Mouse (Mus musculus) hindbrain, embryonic 15.5 days (tissue): Measurements from ENCODE around the gene Lrp1. TPM values are rescaled to one million over a fixed set of nuclear protein-coding genes. Genes with fewer than 3 reads are reported as not detected.

Experiments used
- ATAC-seq: fragments of 200-750 bp; cut with Nextera tagmentation; 2 replicates; pipeline ENCODE4 v1.8.0; 2017; ENCODE audit warnings: low read depth, moderate number of reproducible peaks, moderate TSS enrichment; ENCODE audit not compliant: low FRiP score
- H3K27ac ChIP-seq: fragments of 300-500 bp; sonication (generic); replicated peaks from 2 replicates; pipeline ENCODE4 v1.5.1; 2015; ENCODE audit warnings: mild to moderate bottlenecking, inconsistent platforms
- H3K27me3 ChIP-seq: fragments of 300-500 bp; sonication (generic); 2 replicates; pipeline ENCODE4 v1.6.1; 2015; ENCODE audit warnings: control low read depth, inconsistent platforms
- H3K36me3 ChIP-seq: fragments of 300-500 bp; sonication (generic); 2 replicates; pipeline ENCODE4 v1.6.1; 2015; ENCODE audit warnings: control low read depth, inconsistent platforms
- H3K4me1 ChIP-seq: fragments of 300-500 bp; sonication (generic); replicated peaks from 2 replicates; pipeline ENCODE4 v1.6.1; 2015; ENCODE audit warnings: control low read depth, inconsistent platforms
- H3K4me2 ChIP-seq: fragments of 300-500 bp; sonication (generic); 2 replicates; pipeline ENCODE4 v1.6.1; 2015; ENCODE audit warnings: moderate library complexity, mild to moderate bottlenecking, inconsistent platforms
- H3K4me3 ChIP-seq: fragments of 300-500 bp; sonication (generic); 2 replicates; pipeline ENCODE4 v1.5.1; 2015; ENCODE audit warnings: mild to moderate bottlenecking, inconsistent platforms
- H3K9ac ChIP-seq: fragments of 300-500 bp; sonication (generic); 2 replicates; pipeline ENCODE4 v1.6.1; 2015; ENCODE audit warnings: inconsistent platforms
- H3K9me3 ChIP-seq: fragments of 300-500 bp; sonication (generic); 2 replicates; pipeline ENCODE4 v1.6.1; 2016; ENCODE audit warnings: control low read depth, inconsistent platforms
- WGBS: fragments of 180-500 bp; shearing (Covaris S2); methylation state at CpG from one replicate; pipeline ENCODE4 v1.1.7; 2015; 5-methylcytosine and 5-hydroxymethylcytosine counted together
- polyA plus RNA-seq: library from polyadenylated mRNA; unstranded; fragments of >200 nt; fragmentation: Nextera tagmentation; extraction: Ambion mirVana; gene quantifications from 2 replicates; pipeline ENCODE4 v1.2.1, GENCODE M21; 2015

Lrp1 gene
- polyA plus RNA-seq, 1 experiment from 2014 or later = 114 TPM

DNA sequence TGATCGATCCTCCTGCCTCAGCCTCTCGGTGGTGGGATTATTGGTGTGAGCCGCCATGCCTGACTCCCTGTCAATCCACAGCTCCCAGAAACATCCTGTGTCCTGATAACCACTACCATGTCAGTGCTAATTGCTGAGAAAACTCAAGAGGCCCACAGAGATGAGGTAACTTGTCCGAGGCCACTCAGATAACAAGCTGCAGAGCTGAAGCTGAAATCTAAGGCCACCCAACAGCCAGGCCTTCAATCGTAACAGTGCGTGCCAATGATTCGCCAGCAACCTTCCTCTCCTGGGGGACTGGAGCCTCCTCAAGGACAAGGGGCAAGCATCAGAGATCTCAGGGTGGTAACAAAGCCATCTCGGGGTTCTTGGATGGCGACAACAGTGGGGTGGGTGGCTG lies 39.7 kb downstream of the Lrp1 start:
- Histone ChIP-seq H3K9me3 (no peaks in the 10 kb centered on the region), H3K27me3 (no peaks in the 10 kb centered on the region), H3K4me3 (no peak overlapping the region), H3K9ac (no peak overlapping the region), H3K4me2 (no peak overlapping the region), H3K36me3 (peaks cover 92% of the 10 kb centered on the region), H3K27ac (no peak overlapping the region), H3K4me1 (no peaks in the 10 kb centered on the region)
- ATAC-seq = no peak
- 95% methylated on average over 9 of the region's 9 CpGs for WGBS

DNA sequence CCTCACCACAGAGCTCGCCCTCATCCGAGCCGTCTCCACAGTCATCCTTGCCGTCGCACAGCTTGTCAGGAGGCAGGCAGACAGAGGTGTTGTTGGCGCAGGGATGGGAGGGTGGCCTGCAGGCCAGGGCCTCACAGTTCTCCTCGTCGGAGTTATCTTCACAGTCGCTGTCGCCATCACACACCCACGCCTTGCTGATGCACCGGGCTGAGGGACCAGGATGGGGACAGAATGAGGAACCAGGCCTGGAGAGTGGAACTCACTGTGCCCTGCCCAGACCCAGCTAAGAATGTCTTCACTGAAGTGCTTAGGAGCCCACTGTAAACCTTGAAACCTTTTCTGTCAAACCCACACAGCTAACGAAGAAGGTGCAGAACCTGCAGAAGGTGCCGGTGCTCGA lies 43.0 kb downstream of the Lrp1 start:
- Histone ChIP-seq H3K4me2 (no peak overlapping the region), H3K9me3 (no peaks in the 10 kb centered on the region), H3K27me3 (no peaks in the 10 kb centered on the region), H3K27ac (no peak overlapping the region), H3K9ac (no peak overlapping the region), H3K4me3 (no peak overlapping the region), H3K4me1 (no peaks in the 10 kb centered on the region), H3K36me3 (peaks cover 92% of the 10 kb centered on the region)
- ATAC-seq = no peak
- 92% methylated on average over 15 of the region's 15 CpGs for WGBS

DNA sequence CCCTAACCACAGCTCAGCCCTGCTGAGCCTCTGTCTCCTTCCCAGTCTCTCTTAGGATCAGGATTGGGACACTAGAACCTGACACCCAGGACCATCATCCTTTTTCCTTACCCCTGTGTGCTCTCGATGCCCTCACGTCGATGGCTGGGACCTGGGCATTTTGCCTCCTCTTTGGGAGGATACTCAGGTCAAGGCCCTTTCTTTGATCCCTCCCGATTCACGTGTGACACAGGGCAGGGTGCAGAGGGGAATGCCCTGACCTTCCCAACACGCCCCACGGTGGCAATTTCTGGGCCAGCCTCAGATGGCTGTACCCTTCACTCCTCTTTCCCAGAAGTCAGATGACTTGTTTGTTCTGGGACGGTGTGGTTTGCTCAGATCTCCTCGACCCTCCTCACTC lies 43.8 kb downstream of the Lrp1 start:
- H3K4me3 ChIP-seq = no peak overlapping the region
- WGBS = 89% methylated on average over 9 of the region's 9 CpGs
- H3K36me3 ChIP-seq = peaks cover 93% of the 10 kb centered on the region
- H3K4me2 ChIP-seq = no peak overlapping the region
- no peak for ATAC-seq
- no peaks in the 10 kb centered on the region for H3K4me1 ChIP-seq
- H3K9me3 ChIP-seq = no peaks in the 10 kb centered on the region
- no peaks in the 10 kb centered on the region for H3K27me3 ChIP-seq
- no peak overlapping the region for H3K9ac ChIP-seq
- H3K27ac ChIP-seq = no peak overlapping the region

DNA sequence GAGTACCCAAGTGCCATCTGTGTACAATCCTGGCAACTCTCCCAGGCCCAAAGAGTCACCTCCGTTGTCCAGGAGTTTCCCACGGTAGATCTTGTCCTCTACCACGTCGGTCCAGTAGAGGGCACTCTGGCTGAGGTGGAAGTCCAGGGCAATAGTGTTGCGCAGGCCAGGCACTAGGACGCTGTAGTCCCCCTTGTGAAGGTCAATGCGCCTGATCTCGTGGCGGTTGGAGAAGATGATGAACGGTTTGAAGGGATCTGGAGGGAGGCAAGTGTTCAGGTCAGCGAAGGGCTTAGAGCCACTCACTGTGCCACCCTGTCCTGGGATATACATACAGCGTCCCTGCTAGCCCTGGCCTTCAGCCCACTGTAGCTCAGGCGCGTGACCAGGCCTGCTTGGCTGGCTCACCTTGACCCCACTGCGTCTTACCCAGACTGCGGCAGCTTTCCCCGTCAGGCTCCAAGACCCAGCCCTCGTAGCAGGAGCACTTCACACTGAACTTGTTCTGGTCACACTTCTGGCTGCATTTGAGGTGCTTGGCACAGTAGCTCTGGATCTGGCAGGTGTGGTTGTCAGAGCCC lies 44.5 kb downstream of the Lrp1 start:
- no peak overlapping the region for H3K4me3 ChIP-seq

DNA sequence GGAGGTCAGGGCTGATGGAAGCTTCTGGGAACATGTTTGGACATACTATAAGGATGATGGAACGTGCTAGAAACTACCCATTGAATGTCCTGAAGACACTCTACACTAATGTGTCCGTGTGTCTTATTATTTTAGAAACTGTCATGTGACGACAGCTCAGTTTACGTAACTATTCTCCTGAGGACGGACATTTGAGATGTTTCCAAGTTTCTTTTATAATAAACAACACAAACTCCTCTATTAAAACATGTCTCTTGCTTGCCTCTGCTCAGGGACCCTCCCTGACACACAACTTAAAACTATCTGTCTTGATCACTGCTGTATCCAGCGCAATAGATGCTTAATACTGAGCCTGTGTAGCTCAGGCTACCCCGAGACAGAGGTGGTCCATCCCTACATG lies 45.2 kb downstream of the Lrp1 start:
- H3K27ac ChIP-seq = no peak overlapping the region
- WGBS = 92% methylated on average over 7 of the region's 7 CpGs
- no peak overlapping the region for H3K4me2 ChIP-seq
- no peak overlapping the region for H3K4me3 ChIP-seq
- H3K36me3 ChIP-seq = peaks cover 90% of the 10 kb centered on the region
- H3K9me3 ChIP-seq = no peaks in the 10 kb centered on the region
- H3K27me3 ChIP-seq = no peaks in the 10 kb centered on the region
- no peak overlapping the region for H3K9ac ChIP-seq
- no peaks in the 10 kb centered on the region for H3K4me1 ChIP-seq
- ATAC-seq = no peak

More for the DNA sequence above, 44.5 kb downstream of the Lrp1 start:
- Histone ChIP-seq H3K4me1 (no peaks in the 10 kb centered on the region), H3K36me3 (peaks cover 91% of the 10 kb centered on the region), H3K27ac (no peak overlapping the region), H3K9ac (no peak overlapping the region), H3K27me3 (no peaks in the 10 kb centered on the region), H3K9me3 (no peaks in the 10 kb centered on the region), H3K4me2 (no peak overlapping the region)
- ATAC-seq = no peak
- WGBS = 69% methylated on average over 18 of the region's 18 CpGs

DNA sequence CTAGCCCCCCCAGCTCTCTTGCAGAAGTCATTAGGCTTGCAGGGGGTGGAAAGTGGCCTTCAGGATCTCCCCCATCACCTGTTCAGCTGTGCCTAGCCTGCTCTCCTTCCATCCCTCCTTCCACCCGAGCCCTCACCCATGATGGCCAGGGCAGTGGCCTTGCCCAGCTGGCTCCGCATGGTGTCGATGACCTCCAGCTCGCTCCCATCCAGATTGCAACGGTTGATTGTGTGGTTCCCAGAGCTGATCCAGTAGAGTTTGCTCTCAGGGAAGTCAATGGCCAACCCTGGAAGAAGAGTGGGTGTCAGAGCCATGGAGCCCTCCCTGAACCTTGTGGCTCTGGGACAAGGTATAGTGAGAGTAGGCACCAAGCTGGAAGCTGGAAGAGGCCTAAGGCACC lies 48.7 kb downstream of the Lrp1 start:
- H3K9ac ChIP-seq = no peak overlapping the region
- no peak for ATAC-seq
- H3K27ac ChIP-seq = no peak overlapping the region
- H3K4me2 ChIP-seq = no peak overlapping the region
- H3K4me3 ChIP-seq = no peak overlapping the region
- no peaks in the 10 kb centered on the region for H3K27me3 ChIP-seq
- H3K9me3 ChIP-seq = no peaks in the 10 kb centered on the region
- no peaks in the 10 kb centered on the region for H3K4me1 ChIP-seq
- peaks cover 79% of the 10 kb centered on the region for H3K36me3 ChIP-seq
- 92% methylated on average over 5 of the region's 5 CpGs for WGBS

DNA sequence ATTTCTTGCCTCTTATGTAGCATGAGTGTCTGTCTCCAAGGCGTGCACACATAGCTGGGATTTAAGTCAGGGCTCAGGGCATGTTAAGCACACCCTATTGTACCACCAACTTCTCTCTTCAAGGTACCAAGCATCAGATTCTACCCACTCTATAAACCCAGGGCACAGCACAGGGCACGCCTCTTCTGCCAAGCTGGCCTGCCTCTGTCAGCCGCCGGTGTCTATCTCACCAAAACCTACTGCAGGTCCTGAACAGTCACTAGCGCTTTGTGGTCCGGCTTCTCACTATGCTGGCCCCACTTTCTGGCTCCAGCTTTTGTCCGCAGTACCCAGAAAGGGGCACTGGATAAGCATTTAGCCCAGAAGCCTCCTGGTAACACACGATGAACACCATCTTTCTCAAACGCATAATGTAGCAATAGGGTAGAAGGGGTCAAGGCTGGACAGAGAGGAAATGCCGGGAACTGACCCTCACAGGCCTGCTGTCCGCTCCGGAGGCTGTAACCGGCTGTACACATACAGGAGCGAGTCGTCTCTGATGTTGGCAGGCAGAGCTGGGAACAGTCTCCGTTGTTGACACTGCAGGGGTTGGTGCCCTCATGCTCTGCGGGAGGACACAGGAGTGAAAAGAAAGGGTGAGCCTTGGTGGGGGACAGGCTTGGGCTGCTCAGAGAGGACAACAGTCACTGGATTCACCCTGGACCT lies 49.9 kb downstream of the Lrp1 start:
- no peaks in the 10 kb centered on the region for H3K4me1 ChIP-seq
- WGBS = 89% methylated on average over 17 of the region's 17 CpGs
- no peak overlapping the region for H3K27ac ChIP-seq
- H3K4me3 ChIP-seq = no peak overlapping the region
- no peak overlapping the region for H3K4me2 ChIP-seq
- H3K27me3 ChIP-seq = no peaks in the 10 kb centered on the region
- H3K36me3 ChIP-seq = peaks cover 80% of the 10 kb centered on the region
- H3K9me3 ChIP-seq = no peaks in the 10 kb centered on the region
- H3K9ac ChIP-seq = no peak overlapping the region
- no peak for ATAC-seq

DNA sequence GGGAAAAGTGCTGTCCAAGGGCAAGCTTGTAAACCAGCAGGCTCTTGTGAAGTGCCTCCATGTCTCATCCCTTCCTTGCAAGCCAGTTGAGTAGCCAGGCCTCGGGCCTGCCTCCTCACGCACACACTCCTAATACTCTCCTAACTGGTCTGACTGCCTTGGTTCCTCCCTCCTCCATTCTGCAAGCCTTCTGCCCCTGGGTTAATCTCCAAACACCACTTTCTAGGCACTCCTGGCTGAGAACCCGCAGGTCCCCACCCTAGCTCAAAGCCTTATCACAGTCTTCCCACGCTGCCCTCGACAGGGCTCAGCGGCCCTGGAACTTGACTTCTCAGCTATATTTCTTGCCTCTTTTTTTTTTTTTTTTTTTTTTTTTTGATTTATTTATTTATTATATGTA lies 50.6 kb downstream of the Lrp1 start:
- Histone ChIP-seq H3K4me1 (no peaks in the 10 kb centered on the region), H3K9ac (no peak overlapping the region), H3K27me3 (no peaks in the 10 kb centered on the region), H3K4me3 (no peak overlapping the region), H3K27ac (no peak overlapping the region), H3K36me3 (peaks cover 79% of the 10 kb centered on the region), H3K4me2 (no peak overlapping the region), H3K9me3 (no peaks in the 10 kb centered on the region)
- no peak for ATAC-seq
- WGBS = 89% methylated on average over 6 of the region's 6 CpGs

DNA sequence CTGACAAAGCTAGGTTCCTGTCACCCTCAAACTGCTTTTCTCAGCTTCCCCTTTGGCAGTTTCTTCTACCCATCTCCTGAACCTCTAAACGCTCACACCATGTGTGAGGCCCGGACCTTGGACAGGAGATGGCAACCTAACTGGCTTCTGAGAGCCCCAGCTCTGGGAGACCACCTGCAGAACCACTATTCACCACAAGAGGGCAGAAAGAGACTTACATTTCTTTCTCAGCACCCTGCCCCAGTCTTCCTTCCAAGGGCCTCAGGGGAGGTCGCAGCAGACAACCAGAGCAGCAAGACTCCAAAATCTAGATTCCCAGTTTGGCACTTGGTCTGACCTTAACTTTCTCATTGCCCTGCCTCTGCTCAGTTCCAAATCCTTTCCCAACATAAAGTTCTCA lies 51.5 kb downstream of the Lrp1 start:
- no peak for ATAC-seq
- H3K4me3 ChIP-seq = no peak overlapping the region
- no peak overlapping the region for H3K9ac ChIP-seq
- H3K4me2 ChIP-seq = no peak overlapping the region
- H3K4me1 ChIP-seq = no peaks in the 10 kb centered on the region
- no peaks in the 10 kb centered on the region for H3K27me3 ChIP-seq
- no peaks in the 10 kb centered on the region for H3K9me3 ChIP-seq
- H3K27ac ChIP-seq = no peak overlapping the region
- 37% methylated on average over 3 of the region's 3 CpGs for WGBS
- H3K36me3 ChIP-seq = peaks cover 74% of the 10 kb centered on the region

DNA sequence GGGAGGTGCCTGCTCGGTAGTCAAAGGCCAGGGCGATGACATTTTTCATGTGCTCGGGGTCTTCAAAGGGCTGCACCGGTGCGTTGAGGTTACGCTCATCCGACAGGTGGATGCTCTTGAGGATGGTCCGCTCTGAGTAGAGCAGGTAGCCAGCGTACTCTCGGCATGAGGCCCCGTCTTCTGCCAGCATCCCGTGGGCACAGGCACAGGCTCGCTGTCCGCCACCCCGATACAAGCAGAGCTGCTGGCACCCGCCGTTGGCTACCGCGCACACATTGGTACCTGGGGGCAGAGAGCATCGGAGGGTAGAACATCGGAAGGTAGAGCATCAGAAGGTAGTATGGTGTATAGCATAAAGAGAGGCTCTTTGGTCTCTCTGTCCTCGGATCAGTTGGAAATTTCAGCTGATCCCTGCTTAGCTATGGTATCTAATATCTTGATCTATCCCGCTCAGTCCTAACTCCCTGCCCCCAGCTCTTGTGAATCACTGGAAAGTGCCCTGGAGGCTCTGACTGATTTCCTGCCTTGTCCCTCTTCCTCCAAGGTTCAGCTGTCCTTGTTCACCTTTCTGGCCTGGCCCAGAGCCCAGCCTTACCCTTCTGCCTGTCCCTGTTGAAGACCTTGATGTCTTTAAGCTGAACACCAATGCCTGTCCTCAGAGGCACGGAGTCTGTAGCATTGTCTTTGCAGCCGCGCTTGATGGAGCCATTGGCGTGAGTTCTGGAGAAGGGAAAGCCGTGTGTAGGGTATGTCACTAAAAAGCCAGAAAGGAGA lies 54.2 kb downstream of the Lrp1 start:
- Histone ChIP-seq H3K36me3 (peaks cover 73% of the 10 kb centered on the region), H3K9me3 (no peaks in the 10 kb centered on the region), H3K27me3 (no peaks in the 10 kb centered on the region), H3K4me1 (no peaks in the 10 kb centered on the region), H3K4me2 (no peak overlapping the region), H3K4me3 (no peak overlapping the region), H3K27ac (no peak overlapping the region), H3K9ac (no peak overlapping the region)
- WGBS = 95% methylated on average over 28 of the region's 28 CpGs
- ATAC-seq = no peak

DNA sequence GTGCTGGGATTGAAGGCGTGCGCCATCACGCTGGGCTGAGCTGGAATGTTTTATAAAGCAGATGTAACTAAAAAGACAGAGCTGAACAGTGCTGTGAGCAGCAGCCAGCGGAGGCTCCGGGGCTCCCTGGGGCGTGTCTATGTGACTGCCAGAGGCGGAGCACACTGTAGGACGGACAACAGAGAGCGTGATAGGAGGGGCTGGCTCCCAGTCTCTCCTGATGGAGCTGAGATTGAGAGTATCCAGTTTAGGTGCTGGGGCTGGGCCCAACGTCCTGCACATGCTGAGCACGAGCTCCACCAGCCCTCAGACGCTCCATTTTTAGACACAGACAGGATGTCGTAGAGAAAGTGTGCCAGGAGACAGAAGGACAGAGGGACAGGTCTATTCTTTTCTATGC lies 56.6 kb downstream of the Lrp1 start:
- Histone ChIP-seq H3K9me3 (no peaks in the 10 kb centered on the region), H3K4me3 (no peak overlapping the region), H3K27ac (0 out of 2 replicates have a peak overlapping the region, but pooled peaks have one; percentile 11), H3K27me3 (no peaks in the 10 kb centered on the region), H3K4me2 (no peak overlapping the region), H3K36me3 (peaks cover 84% of the 10 kb centered on the region), H3K4me1 (no peaks in the 10 kb centered on the region), H3K9ac (no peak overlapping the region)
- ATAC-seq = no peak
- 49% methylated on average over 13 of the region's 13 CpGs for WGBS

DNA sequence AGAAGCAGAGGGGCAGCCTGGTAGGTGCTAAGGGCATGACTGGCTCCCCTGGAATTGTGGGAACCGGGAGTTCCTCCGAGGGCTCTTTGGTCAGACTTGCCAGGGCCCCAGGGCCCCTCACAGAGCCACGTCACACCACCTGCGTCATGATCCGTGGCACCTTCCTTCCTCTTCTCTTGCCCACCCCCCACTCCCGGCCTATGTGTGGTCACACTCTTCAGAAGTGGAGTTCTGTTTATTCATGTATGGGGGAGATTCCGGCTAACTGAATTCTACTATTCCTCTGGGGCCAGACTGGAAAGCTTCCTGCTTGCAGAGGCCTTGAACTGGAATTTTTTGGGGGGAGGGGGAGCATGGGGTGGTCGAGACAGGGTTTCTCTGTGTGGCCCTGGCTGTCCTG lies 57.1 kb downstream of the Lrp1 start:
- Histone ChIP-seq H3K27me3 (no peaks in the 10 kb centered on the region), H3K9ac (no peak overlapping the region), H3K9me3 (no peaks in the 10 kb centered on the region), H3K4me2 (no peak overlapping the region), H3K36me3 (peaks cover 86% of the 10 kb centered on the region), H3K4me1 (no peaks in the 10 kb centered on the region), H3K4me3 (no peak overlapping the region), H3K27ac (0 out of 2 replicates have a peak overlapping the region, but pooled peaks have one; percentile 11)
- WGBS = 82% methylated on average over 8 of the region's 8 CpGs
- no peak for ATAC-seq
